Mouse (Mus musculus) ES-E14 (cell line): ENCODE data around the gene Calm2.

Experiments
- HCFC1 ChIP-seq: IDR thresholded peaks from 2 replicates; pipeline ENCODE4 v1.6.1; 2012; ENCODE audit warnings: low read length, inconsistent platforms, borderline replicate concordance; ENCODE audit not compliant: insufficient read depth
- MAFK ChIP-seq: IDR thresholded peaks from 2 replicates; pipeline ENCODE4 v1.6.1; 2014; ENCODE audit warnings: mild to moderate bottlenecking, low read depth, low read length, inconsistent platforms; ENCODE audit not compliant: insufficient read depth
- ZC3H11A ChIP-seq: IDR thresholded peaks from 2 replicates; pipeline ENCODE4 v1.6.1; 2012; ENCODE audit warnings: low read depth, mild to moderate bottlenecking, inconsistent platforms, low read length, borderline replicate concordance
- ZNF384 ChIP-seq: IDR thresholded peaks from 2 replicates; pipeline ENCODE4 v1.6.1; 2012; ENCODE audit warnings: low read depth, low read length, inconsistent platforms

- TF ChIP-seq ZC3H11A (no peak), MAFK (no peak), HCFC1 (no peak), ZNF384 (no peak)
Observed at GRCm38 (mm10) chr17:87485751-87486150, 39.0 kb upstream of the Calm2 start.
